Mouse (Mus musculus): ENCODE data around the gene Fam221a. TPM values are rescaled to one million over a fixed set of nuclear protein-coding genes. Genes with fewer than 3 reads are reported as not detected.
A peak's percentile ranks its signal among the peaks of the same experiment; 100 is the strongest.

Gene Fam221a
- polyA plus RNA-seq, 1 experiment from 2014 or later = 2.3 TPM

DNA sequence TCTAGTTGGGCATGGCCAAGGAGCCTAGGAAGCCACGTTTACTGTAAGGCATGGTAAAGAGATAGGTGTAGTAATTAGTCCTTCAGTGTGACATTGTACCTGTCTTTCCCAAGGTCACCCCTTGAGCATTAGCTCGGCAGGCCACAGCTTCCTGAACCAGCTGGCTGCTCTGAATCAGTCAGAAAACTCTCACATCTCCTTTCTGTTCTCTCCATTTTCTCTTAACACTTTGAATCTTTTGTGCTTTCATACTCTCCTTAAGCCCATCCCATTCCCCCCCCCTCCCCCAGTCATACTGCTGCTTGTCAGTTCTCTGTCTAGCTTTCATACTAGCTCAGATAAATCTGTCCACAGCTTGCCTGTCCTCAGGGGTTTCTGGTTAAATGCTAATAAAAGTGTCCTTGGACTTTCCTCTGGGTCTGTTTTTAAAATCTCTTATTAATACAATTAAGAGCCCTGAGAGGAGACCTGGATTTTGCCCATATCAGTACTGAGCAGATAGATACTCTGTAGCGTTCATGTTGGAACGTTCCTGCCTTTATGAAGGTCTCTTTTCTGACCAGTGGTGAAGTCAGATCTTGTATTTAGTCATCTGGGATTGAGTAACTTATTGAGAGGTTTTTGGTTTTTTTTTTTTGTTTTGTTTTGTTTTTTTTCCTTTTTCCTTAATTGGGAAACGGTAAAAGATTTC lies 36.0 kb upstream of the Fam221a start:
- TF ChIP-seq CTCF (IDR thresholded peaks at IDR 0.05) = no peak
- in situ Hi-C loops (cut with MboI; ENCODE audit: low pct_unique_long_range_greater_than_20kb) = no loop called here
- DNase-seq (ENCODE audit: low read depth, low spot score) = no peak
- no peak for ATAC-seq
- CTCF ChIA-PET = no interaction called here
- POLR2A ChIA-PET = interaction anchor here (0.9 kb wide), 1 partner anchor 493 kb away, joined by 3 read pairs; no protein-coding TSS in a partner anchor
- no peaks in the 10 kb centered on the region for H3K27me3 ChIP-seq

DNA sequence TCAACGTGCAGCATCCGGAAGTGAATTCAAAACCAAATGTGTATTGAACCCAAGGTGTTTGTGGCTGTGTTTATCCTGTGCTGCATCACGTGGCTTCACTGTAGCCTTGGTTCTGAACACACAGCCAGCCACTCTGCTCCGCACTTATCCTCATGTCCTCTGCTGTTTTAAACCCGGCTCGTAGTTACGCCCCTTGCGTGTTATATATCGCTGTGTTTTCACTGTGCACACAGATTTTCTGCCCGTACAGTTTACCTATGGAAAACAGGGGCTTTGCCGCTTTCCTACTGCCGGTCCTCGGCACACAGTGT lies 35.5 kb upstream of the Fam221a start:
- H3K27me3 ChIP-seq = no peaks in the 10 kb centered on the region
- CTCF ChIA-PET = interaction anchor here (0.8 kb wide), 1 partner anchor 9 kb away, joined by 3 read pairs; no protein-coding TSS in a partner anchor
- POLR2A ChIA-PET = interaction anchor here (0.9 kb wide), 1 partner anchor 494 kb away, joined by 3 read pairs; no protein-coding TSS in a partner anchor
- TF ChIP-seq CTCF (IDR thresholded peaks at IDR 0.05) = no peak
- ATAC-seq (no peak), DNase-seq (ENCODE audit: low read depth, low spot score) (no peak)
- in situ Hi-C loops (cut with MboI; ENCODE audit: low pct_unique_long_range_greater_than_20kb) = no loop called here

DNA sequence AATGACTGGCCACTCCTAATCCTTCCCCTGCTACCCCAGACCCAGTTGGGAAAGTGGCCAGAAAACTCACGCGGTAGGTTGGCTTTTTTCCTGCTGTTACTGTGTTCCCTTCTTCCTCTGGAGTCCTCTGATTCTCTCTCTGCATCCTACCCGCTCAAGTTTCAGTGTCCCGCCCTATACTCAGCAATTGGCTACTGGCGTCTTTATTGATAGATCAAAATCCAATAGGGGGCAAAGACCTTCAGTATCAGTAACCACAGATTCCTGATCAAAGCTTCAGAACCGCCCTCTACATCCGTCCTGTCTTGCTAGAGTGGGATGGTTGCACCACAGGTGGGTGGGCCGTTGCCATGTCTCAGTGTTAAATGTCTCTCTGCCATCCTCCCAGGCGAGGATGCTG lies 29.0 kb upstream of the Fam221a start:
- no peak for ATAC-seq
- no peak for DNase-seq (ENCODE audit: low read depth, low spot score)
- ChIA-PET CTCF (no interaction called here), POLR2A (no interaction called here)
- no peak for TF ChIP-seq CTCF (IDR thresholded peaks at IDR 0.05)
- no peaks in the 10 kb centered on the region for H3K27me3 ChIP-seq
- in situ Hi-C loops (cut with MboI; ENCODE audit: low pct_unique_long_range_greater_than_20kb) = no loop called here

DNA sequence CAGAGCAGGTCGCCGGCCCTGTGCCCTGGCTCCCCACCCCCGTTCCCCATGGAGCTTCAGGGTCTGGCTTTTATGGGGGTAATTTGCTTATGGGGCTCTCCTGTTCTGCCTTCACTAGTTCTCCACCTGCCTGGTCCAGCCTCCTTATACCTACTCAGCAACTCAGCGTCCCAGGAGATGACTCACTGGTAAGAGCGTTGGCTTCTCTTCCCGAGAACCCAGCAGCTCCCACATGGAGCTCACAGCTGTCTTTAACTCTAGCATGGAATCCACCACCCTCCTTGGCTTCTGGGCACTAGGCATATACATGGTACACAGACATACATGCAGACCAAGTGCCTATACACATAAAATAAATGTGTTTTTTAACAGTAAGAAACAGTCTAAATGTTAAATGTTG lies 28.4 kb upstream of the Fam221a start:
- no peaks in the 10 kb centered on the region for H3K27me3 ChIP-seq
- CTCF ChIA-PET = no interaction called here
- ATAC-seq = no peak
- in situ Hi-C loops (cut with MboI; ENCODE audit: low pct_unique_long_range_greater_than_20kb) = no loop called here
- no peak for DNase-seq (ENCODE audit: low read depth, low spot score)
- TF ChIP-seq CTCF (IDR thresholded peaks at IDR 0.05) = no peak
- POLR2A ChIA-PET = no interaction called here

DNA sequence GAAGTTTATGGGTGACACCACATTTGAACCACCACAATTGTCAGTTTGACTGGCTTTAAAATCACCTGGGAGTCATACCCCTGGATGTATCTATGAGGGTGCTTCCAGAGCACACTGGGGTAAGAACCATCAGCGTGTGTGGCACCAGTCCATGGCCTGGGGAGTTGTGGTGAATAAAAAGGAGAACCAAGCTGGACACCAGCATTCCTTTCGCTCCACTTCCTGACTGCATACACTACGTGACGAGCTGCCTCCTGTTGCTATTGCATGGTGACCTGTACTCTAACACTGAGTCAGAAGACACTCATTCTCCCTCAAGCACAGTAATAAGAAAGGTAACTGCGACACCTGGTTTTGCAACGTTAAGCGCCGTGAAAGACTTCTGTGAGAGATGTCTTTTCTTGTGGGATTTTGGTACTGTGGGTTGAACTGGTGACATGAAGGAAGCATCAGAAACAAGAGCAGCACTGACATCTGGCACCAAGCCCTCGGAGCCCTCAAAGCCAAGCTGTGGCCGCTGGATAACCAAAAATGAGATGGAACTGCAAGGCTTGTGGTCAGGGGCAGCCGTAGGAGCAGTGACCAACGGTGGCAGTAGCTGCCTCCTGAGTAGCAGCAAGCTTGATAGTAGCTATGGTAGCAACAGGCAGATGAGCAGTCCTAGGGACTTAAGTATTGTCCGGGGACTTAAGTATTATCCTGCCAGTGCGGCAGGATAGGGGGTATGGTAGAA lies 23.6 kb upstream of the Fam221a start:
- CTCF ChIA-PET = no interaction called here
- DNase-seq (ENCODE audit: low read depth, low spot score) = no peak
- TF ChIP-seq CTCF (IDR thresholded peaks at IDR 0.05) = no peak
- ATAC-seq = no peak
- in situ Hi-C loops (cut with MboI; ENCODE audit: low pct_unique_long_range_greater_than_20kb) = no loop called here
- H3K27me3 ChIP-seq = no peaks in the 10 kb centered on the region
- POLR2A ChIA-PET = no interaction called here

DNA sequence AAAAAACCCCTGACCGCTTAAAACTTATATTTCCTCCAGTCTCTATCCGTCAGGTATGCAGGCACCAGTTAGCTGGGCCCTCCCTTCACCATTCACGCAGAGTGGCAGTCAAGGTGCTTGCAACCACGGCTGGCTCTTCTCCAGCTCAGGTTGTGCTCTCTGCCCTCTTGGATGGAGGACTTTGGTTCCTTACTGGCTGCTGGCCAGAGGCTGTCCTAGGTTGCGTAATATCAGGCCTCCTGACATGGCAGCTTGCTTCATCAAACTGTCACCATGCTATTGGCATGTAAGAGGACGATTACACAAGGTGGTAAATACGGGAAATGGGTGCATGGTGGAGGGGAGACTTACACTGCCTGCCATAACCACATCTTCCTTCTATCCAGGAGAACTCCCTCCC lies 17.7 kb upstream of the Fam221a start:
- ATAC-seq (no peak), DNase-seq (ENCODE audit: low read depth, low spot score) (no peak)
- TF ChIP-seq CTCF (IDR thresholded peaks at IDR 0.05) = no peak
- H3K27me3 ChIP-seq = no peaks in the 10 kb centered on the region
- ChIA-PET POLR2A (no interaction called here), CTCF (no interaction called here)
- in situ Hi-C loops (cut with MboI; ENCODE audit: low pct_unique_long_range_greater_than_20kb) = no loop called here

DNA sequence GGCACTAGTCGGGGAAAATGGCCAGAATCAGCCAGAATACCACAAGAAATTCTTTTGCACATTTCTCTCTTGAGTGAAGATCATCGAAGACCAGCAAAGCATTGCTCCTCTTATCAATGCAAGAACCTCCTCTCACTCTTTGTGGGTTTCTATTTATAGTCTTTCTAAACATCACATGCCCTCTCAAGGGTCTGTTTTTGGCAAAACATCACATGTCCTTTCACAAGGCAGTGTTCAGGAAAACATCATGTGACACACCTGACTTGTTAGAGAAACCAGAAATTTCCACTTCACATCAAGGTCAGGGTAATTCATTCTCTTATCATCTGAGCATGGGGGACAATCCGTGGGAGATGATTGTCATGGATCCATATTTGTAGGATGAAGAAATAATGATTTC lies 12.9 kb upstream of the Fam221a start:
- no peak for DNase-seq (ENCODE audit: low read depth, low spot score)

DNA sequence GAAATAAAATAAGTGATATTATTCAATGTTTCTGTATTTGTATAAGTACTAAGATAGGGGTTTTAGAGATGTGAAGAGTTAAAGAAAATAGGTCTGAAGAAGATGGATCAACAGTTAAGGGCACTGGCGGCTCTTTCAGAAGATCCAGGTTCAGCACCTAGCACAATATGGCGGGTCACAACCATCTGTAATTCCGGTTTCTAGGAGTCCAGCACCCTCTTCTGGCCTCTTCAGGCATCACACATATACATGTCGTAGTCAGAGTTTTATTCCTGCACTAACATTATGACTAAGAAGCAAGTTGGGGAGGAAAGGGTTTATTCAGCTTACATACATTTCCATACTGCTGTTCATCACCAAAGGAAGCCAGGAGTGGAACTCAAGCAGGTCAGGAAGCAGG lies 12.4 kb upstream of the Fam221a start:
- in situ Hi-C loops (cut with MboI; ENCODE audit: low pct_unique_long_range_greater_than_20kb) = no loop called here
- peak; percentile 61 for TF ChIP-seq CTCF (IDR thresholded peaks at IDR 0.05)
- DNase-seq (ENCODE audit: low read depth, low spot score) (no peak), ATAC-seq (no peak)
- CTCF ChIA-PET = interaction anchor here (1.3 to 2.4 kb wide), 3 partner anchors 11 to 36 kb away, joined by 4 to 7 read pairs (median 4); partner anchors contain the start of gene Ccdc126
- POLR2A ChIA-PET = no interaction called here
- H3K27me3 ChIP-seq = no peaks in the 10 kb centered on the region

More for the DNA sequence above, 12.9 kb upstream of the Fam221a start:
- TF ChIP-seq CTCF (IDR thresholded peaks at IDR 0.05) = no peak
- in situ Hi-C loops (cut with MboI; ENCODE audit: low pct_unique_long_range_greater_than_20kb) = no loop called here
- no peaks in the 10 kb centered on the region for H3K27me3 ChIP-seq
- ChIA-PET POLR2A (no interaction called here), CTCF (no interaction called here)
- ATAC-seq = no peak

DNA sequence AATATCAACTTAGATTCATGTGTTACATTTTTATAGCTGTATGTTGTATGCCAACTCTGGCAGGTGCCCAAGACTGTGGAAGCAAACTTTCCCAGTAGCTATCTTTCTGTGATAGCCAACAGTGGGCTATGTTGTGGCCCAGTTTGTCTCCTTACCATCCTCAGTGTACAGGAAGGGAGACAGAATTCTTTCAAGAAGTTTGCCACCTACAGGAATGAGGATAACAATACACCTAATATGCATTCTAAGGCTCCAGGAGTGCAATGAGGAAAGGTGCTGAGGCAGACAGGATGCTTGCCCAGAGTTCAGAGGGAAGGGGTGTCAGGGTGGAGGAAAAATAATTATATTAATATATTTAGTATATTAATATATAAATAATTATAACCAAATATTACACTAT lies 7.1 kb upstream of the Fam221a start:
- CTCF ChIA-PET = interaction anchor here (0.9 to 1.8 kb wide), 7 partner anchors 8 to 96 kb away, joined by 3 to 9 read pairs (median 4); partner anchors contain the start of gene Ccdc126
- DNase-seq (ENCODE audit: low read depth, low spot score) = no peak

DNA sequence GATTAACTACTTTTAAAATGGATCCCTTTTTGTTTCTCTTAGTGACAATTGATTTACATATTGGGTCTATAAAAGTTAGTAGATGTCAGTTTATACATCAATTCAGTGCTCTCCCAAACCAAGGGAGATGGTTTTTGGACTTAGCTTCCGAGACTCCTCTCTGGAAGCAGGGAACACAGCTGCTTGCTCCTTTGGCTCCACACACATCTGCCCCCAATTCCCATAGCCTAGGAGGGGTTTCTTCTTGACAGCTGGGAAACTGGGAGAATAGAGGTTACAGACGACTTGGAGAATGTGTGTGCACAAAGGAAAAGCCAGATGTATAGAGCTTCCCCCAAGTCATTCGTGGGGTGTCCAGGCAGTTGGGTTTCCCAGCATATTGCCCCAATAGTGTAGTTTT lies 673 bp downstream of the Fam221a start:
- TF ChIP-seq CTCF (IDR thresholded peaks at IDR 0.05) = no peak
- ChIA-PET CTCF (interaction anchor here (1.1 kb wide), 2 partner anchors 8 to 99 kb away, joined by 3 read pairs; no protein-coding TSS in a partner anchor), POLR2A (no interaction called here)
- ATAC-seq = no peak
- H3K27me3 ChIP-seq = no peaks in the 10 kb centered on the region
- in situ Hi-C loops (cut with MboI; ENCODE audit: low pct_unique_long_range_greater_than_20kb) = no loop called here
- DNase-seq (ENCODE audit: low read depth, low spot score) = no peak

More for the DNA sequence above, 7.1 kb upstream of the Fam221a start:
- ATAC-seq = no peak
- peak; percentile 57 for TF ChIP-seq CTCF (IDR thresholded peaks at IDR 0.05)
- POLR2A ChIA-PET = no interaction called here
- no peaks in the 10 kb centered on the region for H3K27me3 ChIP-seq
- in situ Hi-C loops (cut with MboI; ENCODE audit: low pct_unique_long_range_greater_than_20kb) = no loop called here

DNA sequence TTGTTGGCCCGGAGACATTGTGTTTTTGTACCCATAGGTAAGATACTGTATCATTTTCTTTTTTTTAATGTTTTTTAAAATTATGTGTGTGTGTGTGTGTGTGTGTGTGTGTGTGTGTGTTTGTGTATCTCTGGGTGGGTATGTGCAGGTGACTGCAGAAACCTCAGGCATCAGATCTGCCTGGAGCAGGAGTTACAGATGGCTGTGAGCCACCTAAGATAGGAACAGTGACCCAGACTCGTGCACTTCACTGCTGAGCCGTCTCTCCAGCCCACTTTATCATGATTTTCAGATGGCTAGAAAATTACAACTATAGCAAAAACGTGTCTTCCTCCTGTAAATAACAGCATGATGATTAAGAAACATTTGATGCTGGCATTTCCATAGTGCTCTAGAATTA lies 5.2 kb downstream of the Fam221a start:
- no peak for TF ChIP-seq CTCF (IDR thresholded peaks at IDR 0.05)
- ChIA-PET CTCF (no interaction called here), POLR2A (no interaction called here)
- no peak for ATAC-seq
- no peaks in the 10 kb centered on the region for H3K27me3 ChIP-seq
- no peak for DNase-seq (ENCODE audit: low read depth, low spot score)
- in situ Hi-C loops (cut with MboI; ENCODE audit: low pct_unique_long_range_greater_than_20kb) = no loop called here

Measured in Patski (cell line).